Mouse (Mus musculus): Measurements from ENCODE around the gene Nfib.

The Nfib gene

GRCm38 (mm10) chr4:82391726-82392472 is 313.7 kb downstream of the Nfib start:
- WGBS: 54% methylated on average over 6 of the region's 6 CpGs

- WGBS: 69% methylated on average over 2 of the region's 2 CpGs
These were observed 315.0 kb downstream of the Nfib start for GRCm38 (mm10) chr4:82390545-82390944.

- 86% methylated on average over 1 of the region's 1 CpGs for WGBS
These were observed 315.7 kb downstream of the Nfib start for GRCm38 (mm10) chr4:82389876-82390275.

- WGBS: 64% methylated on average over 4 of the region's 4 CpGs
These were observed 317.9 kb downstream of the Nfib start for GRCm38 (mm10) chr4:82387620-82388019.

GRCm38 (mm10) chr4:82386222-82386993 is 319.1 kb downstream of the Nfib start:
- 73% methylated on average over 4 of the region's 4 CpGs for WGBS

- 88% methylated on average over 4 of the region's 4 CpGs for WGBS
These were observed 319.9 kb downstream of the Nfib start for GRCm38 (mm10) chr4:82385638-82386037.

- 47% methylated on average over 11 of the region's 11 CpGs for WGBS
These were observed 321.4 kb downstream of the Nfib start for GRCm38 (mm10) chr4:82383991-82384731.

GRCm38 (mm10) chr4:82383346-82383745 is 322.2 kb downstream of the Nfib start:
- 70% methylated on average over 8 of the region's 8 CpGs for WGBS

- 82% methylated on average over 1 of the region's 1 CpGs for WGBS
These were observed 323.8 kb downstream of the Nfib start for GRCm38 (mm10) chr4:82381786-82382185.

GRCm38 (mm10) chr4:82378050-82378449 is 327.5 kb downstream of the Nfib start:
- WGBS: 96% methylated on average over 3 of the region's 3 CpGs

GRCm38 (mm10) chr4:82377621-82378020 is 327.9 kb downstream of the Nfib start:
- WGBS: 95% methylated on average over 3 of the region's 3 CpGs

- WGBS: 67% methylated on average over 5 of the region's 5 CpGs
These were observed 331.0 kb downstream of the Nfib start for GRCm38 (mm10) chr4:82374560-82374959.

GRCm38 (mm10) chr4:82372217-82372616 is 333.3 kb downstream of the Nfib start:
- 95% methylated on average over 4 of the region's 4 CpGs for WGBS

GRCm38 (mm10) chr4:82371471-82371870 is 334.1 kb downstream of the Nfib start:
- 93% methylated on average over 4 of the region's 4 CpGs for WGBS

- WGBS: 93% methylated on average over 6 of the region's 6 CpGs
These were observed 336.4 kb downstream of the Nfib start for GRCm38 (mm10) chr4:82369011-82369776.

- 66% methylated on average over 9 of the region's 9 CpGs for WGBS
These were observed 337.3 kb downstream of the Nfib start for GRCm38 (mm10) chr4:82368091-82368775.

- 62% methylated on average over 4 of the region's 4 CpGs for WGBS
These were observed 340.7 kb downstream of the Nfib start for GRCm38 (mm10) chr4:82364696-82365385.

- WGBS: 83% methylated on average over 6 of the region's 6 CpGs
These were observed 341.6 kb downstream of the Nfib start for GRCm38 (mm10) chr4:82363951-82364350.

GRCm38 (mm10) chr4:82362294-82362693 is 343.3 kb downstream of the Nfib start:
- 69% methylated on average over 3 of the region's 3 CpGs for WGBS

GRCm38 (mm10) chr4:82360081-82360511 is 345.5 kb downstream of the Nfib start:
- WGBS: 37% methylated on average over 4 of the region's 4 CpGs
